Mouse (Mus musculus) stomach, embryonic 15.5 days (tissue): ENCODE results near the gene Ppp1r16b. TPM values are rescaled to one million over a fixed set of nuclear protein-coding genes. Genes with fewer than 3 reads are reported as not detected.
A peak's percentile ranks its signal among the peaks of the same experiment; 100 is the strongest.

ENCODE experiments used
- microRNA counts: library from miRNA; unstranded; fragments of <30 nt; microRNA quantifications from one replicate; lab custom pipeline; 2016
- microRNA-seq: library from miRNA; unstranded; fragments of <30 nt; microRNA quantifications from one replicate; pipeline ENCODE4, GENCODE M21; 2016
- polyA plus RNA-seq: library from polyadenylated mRNA; unstranded; fragments of >200 nt; fragmentation: Nextera tagmentation; extraction: Ambion mirVana; gene quantifications from 2 replicates; pipeline ENCODE4 v1.2.1, GENCODE M21; 2015

Gene Ppp1r16b
- polyA plus RNA-seq, 1 experiment from 2014 or later: 4.2 TPM

MicroRNA genes within 50 kb of the gene (microRNA counts, 519-probe panel; counts per million panel counts)
- 1,713 counts per million, percentile 12 among the panel's probes with 10 or more counts for microRNA mmu-miR-3474 (lab: Ali Mortazavi, UCI)

Small RNAs within 50 kb of the gene (microRNA-seq; reads per million reads assigned to microRNA genes)
- gene Gm26141 (not detected), gene Mir3474 (2.7 reads per million, percentile 9 among the genes with 10 or more reads in this experiment)

Other genes with a start within 250 kb of the Ppp1r16b start
- 0.77 and 1.1 TPM in 2 replicates for gene Adig, start 162.8 kb upstream of the Ppp1r16b start, polyA plus RNA-seq
- gene Arhgap40, start 152.6 kb upstream of the Ppp1r16b start, polyA plus RNA-seq: 1.9 and 2.9 TPM in 2 replicates
- not detected in 2 replicates for gene Slc32a1, start 54.6 kb upstream of the Ppp1r16b start, polyA plus RNA-seq
- gene Actr5, start 40.5 kb upstream of the Ppp1r16b start, polyA plus RNA-seq: 8.7 and 9.7 TPM in 2 replicates
- gene Fam83d, start 102.7 kb downstream of the Ppp1r16b start, polyA plus RNA-seq: 45.2 and 47.0 TPM in 2 replicates
- gene Dhx35, start 129.4 kb downstream of the Ppp1r16b start, polyA plus RNA-seq: 11.7 and 12.0 TPM in 2 replicates